Mouse (Mus musculus) Muller cell, postnatal 12 days (primary cell): ENCODE data around the gene Crbn.

Source experiments
- DNase-seq: peaks from one replicate; pipeline ENCODE4 v3.0.0-alpha.2; 2015; ENCODE audit errors: inconsistent ontology term

Gene Crbn

GRCm38 (mm10) chr6:106799333-106800226, at the start of gene Crbn:
Gene Crbn, minus strand, starts transcription at chr6:106800077.
- DNase-seq = peak; percentile 88

DNA sequence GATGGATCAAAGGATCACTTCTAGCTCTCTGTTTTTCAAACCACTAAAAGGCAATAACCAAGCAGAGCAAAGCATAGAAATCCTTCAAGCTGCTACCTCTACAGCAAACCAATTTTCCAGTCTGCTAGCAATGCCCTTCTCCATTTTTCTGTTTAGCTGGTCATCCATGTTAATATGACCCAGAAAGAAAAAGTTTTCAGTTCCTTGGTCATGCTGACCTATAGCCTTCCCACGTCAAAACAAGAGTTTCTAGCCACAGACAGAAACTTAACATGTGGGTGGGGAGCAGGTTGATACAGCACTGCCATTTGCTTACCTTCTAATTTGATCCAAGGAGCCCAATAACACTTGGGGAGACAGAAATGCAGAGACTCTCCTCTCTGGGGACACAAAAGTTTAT, 40.3 kb upstream of the Crbn start:
- no peak for DNase-seq

GRCm38 (mm10) chr6:106838053-106838452, 38.2 kb upstream of the Crbn start:
- no peak for DNase-seq

DNA sequence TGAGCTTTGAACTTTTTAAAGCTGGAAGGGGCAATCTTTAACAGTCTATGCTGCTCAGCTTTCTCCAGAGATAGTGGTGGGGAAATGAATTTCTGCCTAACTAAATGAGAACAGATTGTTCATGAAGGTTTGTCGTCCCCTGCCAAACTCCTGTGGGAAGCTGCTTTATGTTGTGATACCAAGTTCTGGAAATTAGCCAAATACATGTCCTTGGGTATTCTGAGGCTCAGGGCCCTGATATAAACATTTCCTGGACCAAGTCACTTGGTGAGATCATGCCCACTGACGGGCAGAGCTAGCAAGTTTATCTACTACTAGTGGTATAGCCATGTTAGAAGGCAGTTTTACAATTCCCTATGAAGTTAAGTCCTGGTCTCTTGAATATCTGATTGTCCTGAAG, 35.4 kb upstream of the Crbn start:
- DNase-seq = no peak

- peak; percentile 22 for DNase-seq
These were observed 22.5 kb upstream of the Crbn start for GRCm38 (mm10) chr6:106822329-106822728.

- DNase-seq = peak; percentile 17
These were observed 20.7 kb upstream of the Crbn start for GRCm38 (mm10) chr6:106820566-106820965.

DNA sequence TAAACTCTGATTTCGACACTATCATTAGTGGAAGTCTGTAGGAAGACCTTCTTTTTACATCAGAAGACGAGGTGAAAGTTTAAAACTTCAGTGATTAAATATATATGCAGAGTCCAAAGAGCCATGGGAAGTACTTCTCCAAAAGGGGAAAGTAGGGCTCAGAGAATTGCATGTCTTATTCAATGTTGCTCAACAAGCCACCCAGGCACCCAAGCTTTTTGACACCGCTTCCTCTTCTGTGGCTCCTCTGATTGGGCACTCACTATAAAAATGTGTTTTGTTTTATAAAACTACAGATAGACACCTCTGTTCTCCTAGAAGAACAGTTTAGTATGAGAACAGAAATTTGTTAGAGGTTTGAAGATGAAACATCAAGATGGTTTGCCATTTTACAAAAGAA, 20.0 kb upstream of the Crbn start:
- DNase-seq = no peak

GRCm38 (mm10) chr6:106819246-106819645, 19.4 kb upstream of the Crbn start:
- DNase-seq = no peak

GRCm38 (mm10) chr6:106810686-106811085, 10.8 kb upstream of the Crbn start:
- no peak for DNase-seq

- peak; percentile 75 for DNase-seq
These were observed 9.3 kb upstream of the Crbn start for GRCm38 (mm10) chr6:106809161-106809560.

- DNase-seq = peak; percentile 83
These were observed 5.0 kb upstream of the Crbn start for GRCm38 (mm10) chr6:106804904-106805303.

GRCm38 (mm10) chr6:106800227-106800557, 315 bp upstream of the Crbn start:
- no peak for DNase-seq

GRCm38 (mm10) chr6:106794094-106794814, 5.6 kb downstream of the Crbn start:
- no peak for DNase-seq

GRCm38 (mm10) chr6:106793621-106794020, 6.3 kb downstream of the Crbn start:
- no peak for DNase-seq

DNA sequence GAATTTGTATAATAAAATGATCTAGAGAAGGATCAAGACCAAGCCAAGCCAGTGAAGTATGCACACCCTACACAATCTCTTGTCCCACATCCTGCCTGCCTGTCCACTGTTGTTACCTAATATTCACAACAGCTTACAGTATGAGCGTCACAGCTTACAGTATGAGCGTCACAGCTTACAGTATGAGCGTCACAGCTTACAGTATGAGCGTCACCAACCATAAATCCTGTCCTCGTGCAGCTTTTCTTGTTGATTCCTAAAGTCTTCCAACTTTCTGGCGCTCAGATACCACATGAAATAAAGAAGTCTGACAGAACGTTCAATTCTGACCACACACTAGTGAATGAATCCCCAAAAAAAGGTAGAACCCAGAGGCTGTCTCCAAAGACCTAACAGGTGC, 6.8 kb downstream of the Crbn start:
- DNase-seq = no peak

DNA sequence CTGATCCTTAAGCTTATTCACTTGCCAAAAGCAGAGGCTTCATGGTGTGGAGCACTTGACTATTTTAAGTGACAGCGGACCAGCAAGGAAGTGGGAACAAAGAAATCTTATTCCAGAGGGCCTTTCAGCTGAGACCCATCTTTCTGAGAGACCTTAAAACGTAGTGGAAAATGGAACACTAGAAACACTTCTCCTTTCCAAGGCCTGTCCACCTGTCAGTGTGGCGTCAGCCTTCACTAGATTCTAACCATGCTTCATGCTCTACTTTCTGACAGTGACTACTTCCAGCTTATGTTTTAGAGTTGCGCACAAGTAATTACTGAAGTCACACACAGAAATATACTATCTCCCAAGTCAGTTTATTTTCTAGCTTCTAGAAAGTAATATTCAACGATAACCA, 7.4 kb downstream of the Crbn start:
- no peak for DNase-seq

DNA sequence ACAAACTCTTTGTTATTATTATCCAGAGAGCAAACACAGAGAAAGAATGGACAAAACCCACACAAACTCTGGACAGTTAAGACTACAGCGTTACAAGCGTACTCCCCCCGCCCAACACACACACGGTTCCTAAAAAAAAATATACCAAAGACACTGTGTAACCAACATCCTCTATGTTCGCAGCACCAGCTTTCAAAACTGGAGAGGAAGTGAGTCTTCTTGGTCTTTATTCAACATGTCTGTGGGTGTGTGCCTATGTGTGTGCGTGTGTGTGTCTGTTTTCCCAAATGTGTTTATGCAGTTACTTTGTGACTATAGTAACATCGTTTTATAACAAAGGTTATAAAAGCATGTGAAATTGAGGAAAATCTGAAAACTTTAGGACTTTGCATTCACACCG, 8.4 kb downstream of the Crbn start:
- DNase-seq = no peak

- DNase-seq = no peak
These were observed 12.7 kb downstream of the Crbn start for GRCm38 (mm10) chr6:106787138-106787537.

- no peak for DNase-seq
These were observed 29.8 kb downstream of the Crbn start for GRCm38 (mm10) chr6:106770046-106770445.

DNA sequence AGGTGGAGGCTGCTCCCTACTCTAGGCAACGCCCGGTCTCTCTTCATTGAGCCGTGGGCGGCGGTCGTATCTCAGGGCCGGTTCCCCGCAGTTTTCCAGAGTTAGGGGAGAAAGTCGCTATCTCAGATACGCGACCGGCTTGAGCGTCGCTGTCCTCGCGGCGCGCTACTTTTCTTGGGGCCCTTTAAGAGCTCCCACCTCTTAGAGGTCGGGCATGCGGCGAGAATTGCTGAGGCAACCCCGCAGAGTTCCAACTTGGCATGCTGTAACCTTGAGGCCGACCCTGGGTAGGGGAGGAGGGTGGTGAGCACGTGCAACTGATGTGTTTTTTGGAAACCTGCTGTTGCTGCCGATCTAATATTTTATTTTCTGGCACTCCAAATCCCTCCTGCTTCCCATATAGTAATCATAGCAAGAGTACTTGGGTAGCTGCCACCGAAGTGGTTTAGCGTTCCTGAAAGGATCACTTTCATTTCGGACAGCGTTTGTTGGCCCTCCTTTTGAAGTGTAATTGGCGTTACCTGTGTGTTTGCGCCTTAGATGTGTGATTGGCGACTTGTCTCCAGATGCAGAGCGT, 30.5 kb downstream of the Crbn start:
- no peak for DNase-seq

- peak; percentile 98 for DNase-seq
These were observed 31.1 kb downstream of the Crbn start, which contains the start of gene Trnt1 for GRCm38 (mm10) chr6:106768640-106769289. Gene Trnt1, plus strand, starts transcription at chr6:106769120.

DNA sequence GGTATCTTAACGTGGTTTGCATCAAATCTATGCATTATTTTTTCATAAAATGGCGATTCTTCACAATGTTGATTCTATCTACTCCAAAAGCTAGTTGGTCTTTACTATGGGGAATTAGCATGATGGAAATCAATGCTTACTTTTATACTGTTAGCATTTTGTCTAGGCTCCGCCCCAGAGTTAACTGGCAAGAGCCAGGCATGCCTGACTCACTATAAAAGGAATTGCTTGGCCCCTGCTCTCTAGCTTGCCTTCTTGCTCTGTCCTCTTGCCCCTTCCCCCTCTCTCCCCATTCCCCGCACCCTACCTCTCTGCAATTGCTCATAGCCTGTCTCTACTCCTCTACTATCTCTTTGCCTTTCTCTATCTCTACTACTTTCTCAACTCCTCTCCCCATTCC, 33.1 kb downstream of the Crbn start:
- DNase-seq = no peak
